Mouse (Mus musculus) mature B cell (primary cell): ENCODE data around the gene Il15ra.

ENCODE experiments used
- in situ Hi-C: fragments of 300-500 bp; cut with MboI; formaldehyde crosslinking; loops from 2 replicates; pipeline ENCODE4 v1.14.3; 2019

Gene Il15ra

GRCm38 (mm10) chr2:11705201-11706025 lies at the start of gene Il15ra:
Gene Il15ra, plus strand, starts transcription at chr2:11705290.
- in situ Hi-C loops: no loop called here

- in situ Hi-C loops: no loop called here
Measured at GRCm38 (mm10) chr2:11657581-11657980, 47.5 kb upstream of the Il15ra start.

- in situ Hi-C loops: no loop called here
Measured at GRCm38 (mm10) chr2:11659263-11659662, 45.8 kb upstream of the Il15ra start.

- in situ Hi-C loops: no loop called here
Measured at GRCm38 (mm10) chr2:11662143-11662906, 42.8 kb upstream of the Il15ra start.

GRCm38 (mm10) chr2:11662907-11663230 lies 42.2 kb upstream of the Il15ra start:
- in situ Hi-C loops: no loop called here

GRCm38 (mm10) chr2:11663961-11664360 lies 41.1 kb upstream of the Il15ra start:
- in situ Hi-C loops: no loop called here

- in situ Hi-C loops: no loop called here
Measured at GRCm38 (mm10) chr2:11664367-11664766, 40.7 kb upstream of the Il15ra start.

GRCm38 (mm10) chr2:11664806-11665205 lies 40.3 kb upstream of the Il15ra start:
- in situ Hi-C loops: no loop called here

GRCm38 (mm10) chr2:11665326-11665725 lies 39.8 kb upstream of the Il15ra start:
- in situ Hi-C loops: no loop called here

GRCm38 (mm10) chr2:11672144-11672543 lies 32.9 kb upstream of the Il15ra start:
- in situ Hi-C loops: no loop called here

- in situ Hi-C loops: loop anchor here (5.0 to 25.0 kb wide), 2 partner anchors 72 to 342 kb away; no protein-coding TSS in a partner anchor
Measured at GRCm38 (mm10) chr2:11679626-11680025, 25.5 kb upstream of the Il15ra start.

GRCm38 (mm10) chr2:11682712-11683111 lies 22.4 kb upstream of the Il15ra start:
- in situ Hi-C loops: loop anchor here (5.0 to 25.0 kb wide), 2 partner anchors 75 to 345 kb away; no protein-coding TSS in a partner anchor

- in situ Hi-C loops: loop anchor here (25.0 kb wide), 1 partner anchor 349 kb away; no protein-coding TSS in a partner anchor
Measured at GRCm38 (mm10) chr2:11686512-11686911, 18.6 kb upstream of the Il15ra start.

- in situ Hi-C loops: loop anchor here (25.0 kb wide), 1 partner anchor 350 kb away; no protein-coding TSS in a partner anchor
Measured at GRCm38 (mm10) chr2:11687436-11687835, 17.7 kb upstream of the Il15ra start.

GRCm38 (mm10) chr2:11690201-11690890 lies 14.7 kb upstream of the Il15ra start:
- in situ Hi-C loops: loop anchor here (25.0 kb wide), 1 partner anchor 353 kb away; no protein-coding TSS in a partner anchor

- in situ Hi-C loops: loop anchor here (25.0 kb wide), 1 partner anchor 356 kb away; no protein-coding TSS in a partner anchor
Measured at GRCm38 (mm10) chr2:11693352-11693751, 11.7 kb upstream of the Il15ra start.

GRCm38 (mm10) chr2:11694104-11694503 lies 11.0 kb upstream of the Il15ra start:
- in situ Hi-C loops: loop anchor here (25.0 kb wide), 1 partner anchor 357 kb away; no protein-coding TSS in a partner anchor

- in situ Hi-C loops: loop anchor here (25.0 kb wide), 1 partner anchor 359 kb away; no protein-coding TSS in a partner anchor
Measured at GRCm38 (mm10) chr2:11695867-11696266, 9.2 kb upstream of the Il15ra start.

- in situ Hi-C loops: loop anchor here (25.0 kb wide), 1 partner anchor 362 kb away; no protein-coding TSS in a partner anchor
Measured at GRCm38 (mm10) chr2:11698994-11699393, 6.1 kb upstream of the Il15ra start.

GRCm38 (mm10) chr2:11699905-11700304 lies 5.2 kb upstream of the Il15ra start:
- in situ Hi-C loops: loop anchor here (25.0 kb wide), 1 partner anchor 363 kb away; no protein-coding TSS in a partner anchor

GRCm38 (mm10) chr2:11706030-11706745 lies 1.1 kb downstream of the Il15ra start:
- in situ Hi-C loops: no loop called here
